Mouse (Mus musculus): ENCODE data around the gene Glp1r. TPM values are rescaled to one million over a fixed set of nuclear protein-coding genes. Genes with fewer than 3 reads are reported as not detected.

The Glp1r gene
- 0.06 TPM in 1 of 2 replicates, not detected in the other for polyA plus RNA-seq (2015; fragmentation: Nextera tagmentation; extraction: Ambion mirVana)

- ATAC-seq = no peak
- Histone ChIP-seq H3K4me3 (peak within 1 kb of the TSS; percentile 48), H3K4me2 (peak within 1 kb of the TSS; percentile 96), H3K36me3 (ENCODE audit: poor library complexity, severe bottlenecking) (no peaks in the 10 kb centered on the region), H3K9ac (peak within 1 kb of the TSS; percentile 65), H3K27me3 (peaks cover 39% of the 10 kb centered on the region), H3K4me1 (peaks cover 9% of the 10 kb centered on the region), H3K9me3 (replicated peaks) (no peaks in the 10 kb centered on the region), H3K27ac (no peak within 1 kb of the TSS)
- 2% methylated on average over 32 of the region's 37 CpGs for WGBS
Measured at GRCm38 (mm10) chr17:30901627-30902026, at the start of gene Glp1r. TSS of gene Glp1r (plus strand) at chr17:30901817.

DNA sequence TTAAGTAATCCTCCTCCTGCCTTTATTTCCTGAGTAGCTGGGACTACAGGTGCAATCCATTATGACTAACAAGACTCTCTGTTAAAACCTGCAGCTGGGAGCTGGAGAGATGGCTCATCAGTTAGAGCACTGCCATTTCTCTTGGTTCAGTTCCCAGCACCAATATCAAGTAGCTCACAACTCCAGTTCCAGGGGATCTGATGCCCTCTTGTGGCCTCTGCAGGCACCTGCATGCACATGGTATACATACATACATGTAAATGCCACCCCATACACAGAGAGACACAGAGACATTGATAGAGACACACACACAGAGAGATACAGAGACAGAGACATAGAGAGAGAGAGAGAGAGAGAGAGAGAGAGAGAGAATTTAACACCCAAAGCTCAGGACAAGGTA, 49.3 kb upstream of the Glp1r start:
- H3K4me2 ChIP-seq = no peak overlapping the region
- H3K4me3 ChIP-seq = no peak overlapping the region
- ATAC-seq = no peak
- H3K36me3 ChIP-seq (ENCODE audit: poor library complexity, severe bottlenecking) = no peaks in the 10 kb centered on the region
- no peak overlapping the region for H3K27ac ChIP-seq
- H3K9ac ChIP-seq = no peak overlapping the region
- H3K27me3 ChIP-seq = no peaks in the 10 kb centered on the region
- no peaks in the 10 kb centered on the region for H3K4me1 ChIP-seq
- H3K9me3 ChIP-seq (replicated peaks) = no peaks in the 10 kb centered on the region

- 86% methylated on average over 5 of the region's 5 CpGs for WGBS
- no peaks in the 10 kb centered on the region for H3K27me3 ChIP-seq
- no peak for ATAC-seq
Measured at GRCm38 (mm10) chr17:30857347-30857746, 44.3 kb upstream of the Glp1r start.

GRCm38 (mm10) chr17:30858586-30859259, 42.9 kb upstream of the Glp1r start:
- H3K4me1 ChIP-seq = peaks cover 24% of the 10 kb centered on the region
- H3K9me3 ChIP-seq (replicated peaks) = no peaks in the 10 kb centered on the region
- H3K27ac ChIP-seq = no peak overlapping the region
- 77% methylated on average over 11 of the region's 11 CpGs for WGBS
- H3K4me3 ChIP-seq = no peak overlapping the region
- ATAC-seq = no peak
- H3K36me3 ChIP-seq (ENCODE audit: poor library complexity, severe bottlenecking) = no peaks in the 10 kb centered on the region
- H3K4me2 ChIP-seq = no peak overlapping the region
- H3K27me3 ChIP-seq = no peaks in the 10 kb centered on the region
- no peak overlapping the region for H3K9ac ChIP-seq

More at GRCm38 (mm10) chr17:30857347-30857746, 44.3 kb upstream of the Glp1r start:
- Histone ChIP-seq H3K4me3 (no peak overlapping the region), H3K9me3 (replicated peaks) (no peaks in the 10 kb centered on the region), H3K9ac (no peak overlapping the region), H3K36me3 (ENCODE audit: poor library complexity, severe bottlenecking) (no peaks in the 10 kb centered on the region), H3K4me2 (no peak overlapping the region), H3K27ac (no peak overlapping the region), H3K4me1 (peaks cover 19% of the 10 kb centered on the region)

- H3K36me3 ChIP-seq (ENCODE audit: poor library complexity, severe bottlenecking) = no peaks in the 10 kb centered on the region
- peak; percentile 74 for ATAC-seq
- no peak overlapping the region for H3K4me3 ChIP-seq
- peak overlapping the region; percentile 44 for H3K27ac ChIP-seq
- H3K4me1 ChIP-seq = peaks cover 24% of the 10 kb centered on the region
- no peak overlapping the region for H3K4me2 ChIP-seq
- H3K27me3 ChIP-seq = no peaks in the 10 kb centered on the region
- WGBS = 12% methylated on average over 10 of the region's 10 CpGs
- no peaks in the 10 kb centered on the region for H3K9me3 ChIP-seq (replicated peaks)
- H3K9ac ChIP-seq = no peak overlapping the region
Measured at GRCm38 (mm10) chr17:30859989-30860585, 41.5 kb upstream of the Glp1r start.

- Histone ChIP-seq H3K4me1 (peaks cover 24% of the 10 kb centered on the region), H3K27ac (peak overlapping the region; percentile 44; the same call in 1 of the 2 replicates), H3K9ac (no peak overlapping the region), H3K4me3 (no peak overlapping the region), H3K4me2 (no peak overlapping the region), H3K9me3 (replicated peaks) (no peaks in the 10 kb centered on the region), H3K36me3 (ENCODE audit: poor library complexity, severe bottlenecking) (no peaks in the 10 kb centered on the region), H3K27me3 (no peaks in the 10 kb centered on the region)
- 33% methylated on average over 7 of the region's 7 CpGs for WGBS
- no peak for ATAC-seq
Measured at GRCm38 (mm10) chr17:30860606-30861005, 41.0 kb upstream of the Glp1r start.

DNA sequence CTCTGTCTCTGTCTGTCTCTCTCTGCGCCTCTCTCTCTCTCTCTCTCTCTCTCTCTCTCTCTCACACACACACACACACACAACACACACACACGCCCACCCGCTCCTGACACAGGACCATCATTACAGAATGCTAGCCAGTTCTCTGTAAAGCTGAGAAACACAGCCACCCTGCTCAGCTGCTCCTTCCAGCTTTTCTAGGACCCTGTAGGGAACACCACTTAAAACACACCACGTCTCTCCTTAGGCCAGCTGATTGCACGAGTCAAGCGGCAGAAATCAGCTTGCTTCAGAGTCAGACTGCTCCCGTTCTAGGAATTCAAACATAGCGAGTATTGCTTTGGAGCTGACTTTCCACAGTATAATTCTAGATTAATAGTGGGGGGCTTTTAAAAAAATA, 35.3 kb upstream of the Glp1r start:
- ATAC-seq = no peak

GRCm38 (mm10) chr17:30866966-30867365, 34.7 kb upstream of the Glp1r start:
- Histone ChIP-seq H3K36me3 (ENCODE audit: poor library complexity, severe bottlenecking) (no peaks in the 10 kb centered on the region), H3K9ac (no peak overlapping the region), H3K4me3 (no peak overlapping the region), H3K4me1 (peaks cover 5% of the 10 kb centered on the region; the same call in 1 of the 2 replicates), H3K4me2 (no peak overlapping the region), H3K9me3 (replicated peaks) (no peaks in the 10 kb centered on the region), H3K27me3 (no peaks in the 10 kb centered on the region), H3K27ac (no peak overlapping the region)
- 80% methylated on average over 9 of the region's 9 CpGs for WGBS
- ATAC-seq = no peak

More for the DNA sequence above, 35.3 kb upstream of the Glp1r start:
- 70% methylated on average over 8 of the region's 8 CpGs for WGBS
- Histone ChIP-seq H3K36me3 (ENCODE audit: poor library complexity, severe bottlenecking) (no peaks in the 10 kb centered on the region), H3K27ac (no peak overlapping the region), H3K9me3 (replicated peaks) (no peaks in the 10 kb centered on the region), H3K9ac (no peak overlapping the region), H3K27me3 (no peaks in the 10 kb centered on the region), H3K4me3 (no peak overlapping the region), H3K4me2 (no peak overlapping the region), H3K4me1 (peaks cover 5% of the 10 kb centered on the region; the same call in 1 of the 2 replicates)

DNA sequence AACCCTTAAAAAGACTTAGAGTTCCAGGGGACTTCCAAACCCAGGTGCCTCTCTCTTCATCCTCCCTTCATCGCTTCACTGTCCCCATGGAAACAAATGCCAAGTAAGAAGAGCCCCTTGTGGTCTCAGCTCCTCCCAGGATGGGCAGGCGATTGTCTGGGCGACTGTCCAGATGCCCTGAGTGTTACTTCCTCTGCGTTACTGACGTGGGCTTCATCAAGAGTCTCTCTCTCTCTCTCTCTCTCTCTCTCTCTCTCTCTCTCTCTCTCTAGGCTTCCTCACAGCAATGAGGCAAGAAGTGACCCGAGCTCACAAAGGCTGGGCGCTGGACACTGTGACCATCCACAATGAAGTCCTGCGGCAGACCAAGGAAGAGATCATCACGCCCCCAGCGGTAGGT, 30.6 kb upstream of the Glp1r start:
- Histone ChIP-seq H3K4me1 (no peaks in the 10 kb centered on the region), H3K9ac (no peak overlapping the region), H3K27me3 (no peaks in the 10 kb centered on the region), H3K4me3 (no peak overlapping the region), H3K4me2 (no peak overlapping the region), H3K36me3 (ENCODE audit: poor library complexity, severe bottlenecking) (no peaks in the 10 kb centered on the region), H3K9me3 (replicated peaks) (no peaks in the 10 kb centered on the region), H3K27ac (no peak overlapping the region)
- 24% methylated on average over 10 of the region's 10 CpGs for WGBS
- ATAC-seq = no peak

DNA sequence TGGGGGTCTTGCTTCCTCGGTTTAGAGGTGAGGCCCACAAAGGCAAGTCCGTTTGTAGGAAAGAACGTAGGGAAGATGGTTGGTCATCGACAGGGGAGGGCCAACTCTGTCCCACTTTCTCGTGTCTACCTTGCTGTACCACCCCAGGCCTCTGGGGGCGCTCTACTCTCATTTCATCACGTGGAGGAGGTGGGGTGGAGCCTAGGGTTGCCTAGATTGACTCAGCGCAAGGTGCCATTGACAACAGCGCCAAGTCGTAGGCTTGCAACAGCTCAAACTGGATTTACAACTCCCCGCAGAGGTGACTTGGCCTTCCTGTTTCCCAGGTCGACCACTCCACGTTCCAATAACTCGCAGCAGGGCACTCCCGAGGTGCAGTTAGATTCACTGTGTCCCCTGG, 27.3 kb upstream of the Glp1r start:
- H3K36me3 ChIP-seq (ENCODE audit: poor library complexity, severe bottlenecking) = no peaks in the 10 kb centered on the region
- WGBS = 69% methylated on average over 15 of the region's 15 CpGs
- ATAC-seq = no peak
- H3K9ac ChIP-seq = no peak overlapping the region
- H3K27me3 ChIP-seq = no peaks in the 10 kb centered on the region
- 0 out of 2 replicates have a peak, but pooled peaks cover 4% of the 10 kb centered on the region for H3K9me3 ChIP-seq (replicated peaks)
- H3K4me3 ChIP-seq = no peak overlapping the region
- H3K4me2 ChIP-seq = no peak overlapping the region
- H3K4me1 ChIP-seq = no peaks in the 10 kb centered on the region
- H3K27ac ChIP-seq = no peak overlapping the region

- no peak for ATAC-seq
- Histone ChIP-seq H3K9ac (no peak overlapping the region), H3K4me2 (no peak overlapping the region), H3K4me3 (no peak overlapping the region), H3K27ac (no peak overlapping the region), H3K4me1 (no peaks in the 10 kb centered on the region), H3K27me3 (no peaks in the 10 kb centered on the region), H3K9me3 (replicated peaks) (0 out of 2 replicates have a peak, but pooled peaks cover 4% of the 10 kb centered on the region), H3K36me3 (ENCODE audit: poor library complexity, severe bottlenecking) (no peaks in the 10 kb centered on the region)
- 86% methylated on average over 7 of the region's 7 CpGs for WGBS
Measured at GRCm38 (mm10) chr17:30877456-30877855, 24.2 kb upstream of the Glp1r start.

GRCm38 (mm10) chr17:30878626-30879025, 23.0 kb upstream of the Glp1r start:
- 58% methylated on average over 6 of the region's 6 CpGs for WGBS

More at GRCm38 (mm10) chr17:30878626-30879025, 23.0 kb upstream of the Glp1r start:
- no peak overlapping the region for H3K4me3 ChIP-seq
- H3K36me3 ChIP-seq (ENCODE audit: poor library complexity, severe bottlenecking) = no peaks in the 10 kb centered on the region
- no peaks in the 10 kb centered on the region for H3K4me1 ChIP-seq
- H3K27me3 ChIP-seq = peaks cover 3% of the 10 kb centered on the region; the same call in 1 of the 2 replicates
- ATAC-seq = no peak
- no peak overlapping the region for H3K27ac ChIP-seq
- H3K4me2 ChIP-seq = no peak overlapping the region
- no peak overlapping the region for H3K9ac ChIP-seq
- H3K9me3 ChIP-seq (replicated peaks) = 0 out of 2 replicates have a peak, but pooled peaks cover 4% of the 10 kb centered on the region

Data from forebrain, embryonic 13.5 days (tissue).